Mouse (Mus musculus): Measurements from ENCODE around the gene Gm49373.
"Not testable (repeated sequence)": the region's sequence is repeated elsewhere in the genome, so short reads cannot be mapped to it uniquely, and the experiment has no call there.

Gene Gm49373

DNA sequence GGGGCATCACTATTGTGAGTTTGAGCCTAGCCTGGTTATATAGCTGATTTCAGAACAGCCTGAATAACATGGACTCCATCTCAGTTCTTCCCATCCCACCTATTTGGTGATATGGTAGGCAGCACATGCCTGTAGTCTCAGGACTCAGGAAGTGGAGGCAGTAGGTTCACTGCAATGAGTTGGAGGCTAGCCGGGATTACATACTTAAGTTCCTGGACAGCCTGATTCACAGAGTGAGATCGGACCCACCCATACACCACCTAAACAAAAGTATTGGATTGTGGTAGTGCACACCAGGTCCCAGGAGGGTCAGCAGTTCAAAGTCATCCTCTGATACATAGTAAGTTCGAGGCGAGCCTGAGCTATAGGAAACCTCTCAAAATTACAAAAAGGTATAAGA is 255 bp downstream of the Gm49373 start:
- no peak for DNase-seq

DNA sequence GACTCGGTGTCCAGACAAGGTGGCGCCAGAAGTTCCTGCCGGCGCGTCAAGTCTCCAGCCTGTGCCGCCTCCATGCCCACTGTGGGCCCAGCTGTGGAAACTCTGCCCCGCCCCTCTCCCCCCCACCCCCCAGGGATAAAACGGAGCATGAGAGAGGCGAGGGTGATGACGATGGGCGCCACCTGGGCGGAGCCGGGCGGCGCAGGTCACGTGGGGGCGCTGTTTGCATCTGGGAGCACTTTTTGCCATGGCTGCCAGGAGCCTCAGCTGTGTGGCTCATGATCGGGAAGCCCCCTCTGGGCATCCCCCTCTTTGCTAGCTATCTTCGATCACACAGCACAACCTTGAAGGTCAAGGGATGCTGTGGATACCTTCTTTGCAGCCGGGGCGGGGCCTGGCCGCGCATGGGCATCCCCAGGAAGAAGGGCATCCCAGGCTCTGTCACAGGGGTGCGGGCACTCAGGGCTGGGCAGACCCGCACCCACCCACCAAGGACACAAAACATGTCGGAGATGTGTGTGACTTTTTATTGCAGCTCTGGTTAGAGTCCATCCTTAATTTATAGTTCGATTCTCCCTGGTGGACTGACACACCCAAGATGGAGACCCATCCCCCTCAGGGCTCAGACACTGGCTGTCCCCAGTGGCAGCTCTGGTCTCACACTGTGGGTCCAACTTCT is 5.8 kb downstream of the Gm49373 start, which contains the start of gene Zglp1:
TSS of gene Zglp1 (minus strand) at position 88 of the 679 bp plus-strand sequence.
- no peak for DNase-seq

DNA sequence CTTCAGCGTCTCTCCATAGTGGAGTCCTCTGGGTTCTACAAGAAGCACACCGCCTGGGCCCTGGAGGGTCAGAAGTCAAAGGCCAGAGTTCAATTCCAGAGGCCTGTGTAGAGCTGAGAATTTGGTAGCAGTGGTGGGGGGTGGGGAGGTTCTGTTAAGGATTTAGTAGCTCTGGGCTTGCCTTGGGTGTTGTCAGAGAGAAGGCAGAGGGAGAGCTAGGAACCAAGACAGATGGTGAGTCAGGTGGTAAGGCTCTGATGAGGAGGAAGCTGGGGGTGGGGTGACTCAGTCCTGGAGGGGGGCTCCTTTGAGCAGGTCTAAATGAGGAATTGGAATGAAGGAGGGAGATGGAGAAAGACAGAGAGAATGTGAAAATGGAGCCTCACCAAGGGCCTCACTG is 10.0 kb downstream of the Gm49373 start:
- no peak for DNase-seq

DNA sequence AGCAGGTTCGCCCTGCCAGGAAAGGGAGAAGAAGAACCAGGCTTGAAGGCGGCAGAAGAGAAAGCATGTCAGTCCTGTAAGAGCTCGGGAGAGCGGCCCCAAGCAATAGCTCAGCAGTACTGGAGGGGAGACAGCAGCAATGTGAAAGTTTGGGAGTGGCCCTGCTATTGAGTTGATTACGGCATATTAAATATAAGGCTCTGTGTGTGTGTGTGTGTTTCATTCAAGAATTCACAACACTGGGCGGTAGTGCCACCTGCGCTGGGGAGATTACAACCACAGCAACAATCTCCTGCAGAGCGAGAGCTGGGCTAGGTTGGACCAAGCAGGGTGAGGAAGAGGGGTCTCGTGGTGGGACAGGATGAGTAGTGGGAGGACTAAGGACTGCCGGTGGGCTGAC is 21.3 kb downstream of the Gm49373 start:
- DNase-seq = no peak

DNA sequence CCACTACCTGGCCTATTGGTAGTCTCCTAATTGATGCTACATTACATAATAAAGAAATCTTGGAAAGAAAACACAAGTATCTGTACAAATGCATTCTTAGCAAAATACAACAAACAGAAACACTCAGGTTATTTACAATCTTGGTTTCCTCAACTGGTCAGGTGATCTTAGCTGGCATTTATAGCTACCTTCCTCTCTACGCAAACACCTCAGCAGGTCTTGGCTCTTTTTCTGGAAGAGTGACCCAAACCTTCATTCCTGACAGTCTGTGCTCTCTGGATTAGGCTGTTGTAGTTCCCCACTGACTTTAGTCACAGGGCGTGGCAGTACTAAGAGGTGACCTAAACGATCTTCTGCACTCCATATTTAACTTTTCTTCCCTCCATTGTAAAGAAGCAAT is 27.7 kb downstream of the Gm49373 start:
- DNase-seq = no peak

DNA sequence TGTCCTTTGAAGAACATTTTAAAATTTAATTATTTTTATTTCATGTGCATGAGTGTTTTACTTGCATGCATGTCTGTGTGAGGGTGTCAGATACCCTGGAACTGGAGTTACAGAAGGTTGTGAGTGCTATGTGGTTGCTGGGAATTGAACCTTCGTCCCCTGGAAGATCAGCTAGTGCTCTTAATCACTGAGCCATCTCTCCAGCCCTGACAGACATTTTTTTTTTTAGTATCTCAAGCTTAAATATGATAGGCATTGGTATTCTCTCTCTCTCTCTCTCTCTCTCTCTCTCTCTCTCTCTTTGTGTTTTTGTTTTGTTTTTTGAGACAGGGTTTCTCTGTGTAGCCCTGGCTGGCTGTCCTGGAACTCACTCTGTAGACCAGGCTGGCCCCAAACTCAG is 28.1 kb downstream of the Gm49373 start:
- DNase-seq = not testable (repeated sequence)

DNA sequence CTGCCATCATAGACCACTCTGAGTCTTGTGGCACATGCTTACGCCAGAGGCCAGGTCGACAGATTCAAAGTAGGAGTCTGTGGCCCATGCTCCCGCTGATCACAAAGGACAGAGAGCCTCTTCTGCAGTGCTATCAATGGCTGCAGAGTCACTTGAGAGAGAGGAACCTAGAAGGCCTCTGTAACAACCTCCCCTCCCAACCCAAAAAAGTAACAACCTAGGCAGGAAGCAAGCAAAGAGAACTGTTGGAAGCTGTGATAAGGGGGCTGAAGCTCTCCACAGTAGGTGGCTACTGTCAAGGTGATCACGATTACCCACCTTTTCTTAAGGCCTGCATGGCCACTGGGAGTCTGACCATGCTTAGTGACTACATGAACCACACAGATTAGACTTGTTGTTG is 29.3 kb downstream of the Gm49373 start:
- DNase-seq = no peak

DNA sequence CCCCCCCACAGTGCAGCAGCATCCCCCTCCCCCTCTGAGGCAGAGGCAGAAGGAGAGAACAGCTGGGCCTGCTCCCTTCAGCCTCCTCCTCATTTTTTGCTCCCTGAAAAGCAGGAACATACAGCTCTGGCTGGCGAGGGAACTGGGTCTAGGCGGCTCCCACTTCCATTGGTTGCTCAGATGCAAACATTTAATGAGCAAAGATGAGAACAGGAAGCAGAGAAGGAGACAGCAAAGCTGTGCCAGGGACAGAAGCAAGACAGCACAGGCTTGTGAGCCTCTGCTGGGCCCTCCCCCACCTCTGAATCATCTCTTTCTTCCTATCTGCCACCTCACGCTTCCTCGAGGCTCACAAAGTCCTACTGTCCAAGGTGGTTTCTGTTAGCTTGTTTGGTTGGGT is 31.6 kb downstream of the Gm49373 start:
- DNase-seq = no peak

DNA sequence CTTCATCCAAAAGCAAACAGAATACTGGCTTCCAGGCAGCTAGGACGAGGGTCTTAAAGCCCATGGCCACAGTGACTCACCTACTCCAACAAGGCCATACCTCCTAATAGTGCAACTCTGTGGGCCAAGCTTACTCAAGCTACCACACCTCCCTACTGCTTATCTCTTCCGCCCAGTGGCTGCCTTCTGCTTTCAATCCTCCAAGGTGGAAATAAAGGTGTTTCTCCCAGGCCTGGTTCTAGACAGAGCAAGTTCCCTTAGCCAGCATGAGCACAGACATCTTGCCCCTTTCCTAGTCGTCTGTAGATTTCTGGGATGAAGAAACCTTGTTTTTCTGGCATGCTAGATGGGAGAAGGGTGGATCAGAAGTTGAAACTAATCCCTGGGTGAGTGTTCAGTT is 33.1 kb downstream of the Gm49373 start:
- DNase-seq = no peak

DNA sequence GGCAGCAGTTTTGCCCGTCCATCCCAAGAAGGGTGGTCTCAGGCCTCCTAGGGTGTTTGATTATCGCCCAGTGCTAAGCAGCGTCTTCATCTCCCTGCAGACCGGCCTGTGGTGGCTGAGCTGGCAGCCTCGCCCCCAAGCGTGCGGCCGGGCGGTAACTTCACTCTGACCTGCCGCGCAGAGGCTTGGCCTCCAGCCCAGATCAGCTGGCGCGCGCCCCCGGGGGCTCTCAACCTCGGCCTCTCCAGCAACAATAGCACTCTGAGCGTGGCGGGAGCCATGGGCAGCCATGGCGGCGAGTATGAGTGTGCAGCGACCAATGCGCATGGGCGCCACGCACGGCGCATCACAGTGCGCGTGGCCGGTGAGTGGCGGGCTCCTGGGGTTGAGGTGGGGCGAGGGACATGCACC is 35.4 kb downstream of the Gm49373 start:
- DNase-seq = no peak

DNA sequence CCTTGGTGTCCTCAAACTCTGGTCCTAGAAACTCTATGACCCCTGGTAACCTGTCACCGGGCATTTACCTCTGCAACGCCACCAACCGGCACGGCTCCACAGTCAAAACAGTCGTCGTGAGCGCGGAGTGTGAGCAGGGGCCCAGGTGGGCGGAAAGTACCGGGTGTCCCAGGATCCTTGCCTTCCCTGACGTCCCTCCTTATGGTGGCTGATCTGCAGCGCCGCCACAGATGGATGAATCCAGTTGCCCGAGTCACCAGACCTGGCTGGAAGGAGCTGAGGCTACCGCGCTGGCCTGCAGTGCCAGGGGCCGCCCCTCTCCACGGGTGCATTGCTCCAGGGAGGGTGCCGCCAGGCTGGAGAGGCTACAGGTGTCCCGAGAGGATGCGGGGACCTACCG is 36.2 kb downstream of the Gm49373 start:
- no peak for DNase-seq

DNA sequence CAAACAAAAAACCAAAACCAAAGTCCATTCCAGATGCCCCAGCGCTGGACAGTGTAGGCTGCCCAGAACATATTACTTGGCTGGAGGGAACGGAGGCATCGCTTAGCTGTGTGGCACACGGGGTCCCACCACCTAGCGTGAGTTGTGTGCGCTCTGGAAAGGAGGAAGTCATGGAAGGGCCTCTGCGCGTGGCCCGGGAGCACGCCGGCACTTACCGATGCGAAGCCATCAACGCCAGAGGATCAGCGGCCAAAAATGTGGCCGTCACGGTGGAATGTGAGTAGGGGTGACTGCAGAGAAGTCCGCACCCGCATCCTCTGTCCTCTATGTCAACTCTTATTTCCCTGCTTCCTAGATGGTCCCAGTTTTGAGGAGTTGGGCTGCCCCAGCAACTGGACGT is 36.7 kb downstream of the Gm49373 start:
- DNase-seq = no peak

DNA sequence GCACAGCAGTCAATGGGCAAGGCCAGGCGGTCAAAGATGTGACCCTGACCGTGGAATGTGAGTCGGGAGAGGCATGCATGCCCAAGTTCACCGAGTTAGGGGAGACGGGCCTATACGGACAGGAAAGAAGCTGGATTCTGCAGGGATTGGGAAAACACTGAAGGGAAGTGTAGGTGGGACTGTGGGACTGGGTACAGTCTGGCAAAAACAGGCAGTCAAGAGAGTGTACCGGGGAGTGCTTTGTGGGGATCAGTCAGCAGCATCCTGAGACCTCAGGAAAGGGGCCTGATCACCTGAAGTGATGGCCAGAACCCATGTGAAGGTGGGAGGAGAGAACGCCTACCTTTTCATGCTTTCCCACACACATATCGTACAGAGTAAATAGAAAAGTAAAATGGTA is 37.3 kb downstream of the Gm49373 start:
- DNase-seq = no peak

DNA sequence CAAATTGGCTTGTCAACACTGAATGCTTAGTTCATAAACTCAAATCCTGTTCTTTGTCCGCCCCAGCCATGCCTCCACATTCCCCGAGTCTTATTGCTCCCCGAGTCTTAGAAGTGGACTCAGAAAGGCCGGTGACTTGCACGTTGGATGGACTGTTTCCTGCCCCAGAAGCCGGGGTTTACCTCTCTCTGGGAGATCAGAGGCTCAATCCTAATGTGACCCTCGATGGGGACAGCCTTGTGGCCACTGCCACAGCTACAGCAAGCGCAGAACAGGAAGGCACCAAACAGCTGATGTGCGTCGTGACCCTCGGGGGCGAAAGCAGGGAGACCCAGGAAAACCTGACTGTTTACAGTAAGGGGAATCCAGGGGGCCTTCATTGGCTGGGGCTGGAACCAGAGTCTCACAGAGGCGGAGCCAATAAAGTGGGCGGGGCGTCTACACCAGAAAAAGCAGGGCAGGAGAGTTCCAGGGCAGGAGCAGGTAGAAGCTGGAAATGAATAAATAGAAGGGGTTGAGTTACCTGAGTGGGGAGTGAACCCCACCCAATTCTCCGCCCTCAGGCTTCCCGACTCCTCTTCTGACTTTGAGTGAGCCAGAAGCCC is 38.3 kb downstream of the Gm49373 start:
- no peak for DNase-seq

DNA sequence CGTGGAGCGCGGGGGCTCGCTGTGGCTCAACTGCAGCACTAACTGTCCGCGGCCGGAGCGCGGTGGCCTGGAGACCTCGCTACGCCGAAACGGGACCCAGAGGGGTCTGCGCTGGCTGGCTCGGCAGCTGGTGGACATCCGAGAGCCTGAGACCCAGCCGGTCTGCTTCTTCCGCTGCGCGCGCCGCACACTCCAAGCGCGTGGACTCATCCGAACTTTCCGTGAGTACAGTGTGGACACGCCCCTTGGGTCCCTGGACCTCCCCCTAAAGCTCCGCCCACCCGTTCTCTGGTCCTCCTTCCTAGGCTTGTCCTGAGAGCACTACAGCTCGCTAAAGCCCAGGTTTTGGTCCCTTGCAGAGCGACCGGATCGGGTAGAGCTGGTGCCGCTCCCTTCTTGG is 39.8 kb downstream of the Gm49373 start:
- peak; percentile 51 to 64 for DNase-seq

DNA sequence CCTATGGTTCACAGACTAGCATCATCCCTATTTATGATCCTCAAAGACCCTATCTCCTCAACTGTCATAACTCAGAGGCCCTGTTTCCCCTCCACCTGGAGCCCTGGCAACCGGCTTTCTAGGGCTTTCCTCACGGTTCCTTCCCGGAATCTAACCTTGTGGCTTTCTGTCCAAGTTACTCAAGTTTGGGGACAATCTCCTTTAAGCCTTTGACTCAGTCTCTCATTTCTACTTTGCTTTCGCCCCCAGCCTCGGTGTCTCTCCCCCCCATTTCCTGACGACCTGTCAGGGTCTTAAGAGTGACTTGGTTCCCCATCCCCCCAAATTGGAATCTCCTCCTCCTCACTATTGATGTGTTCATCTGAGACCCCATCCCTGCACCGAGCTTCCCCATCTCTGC is 40.4 kb downstream of the Gm49373 start:
- no peak for DNase-seq

DNA sequence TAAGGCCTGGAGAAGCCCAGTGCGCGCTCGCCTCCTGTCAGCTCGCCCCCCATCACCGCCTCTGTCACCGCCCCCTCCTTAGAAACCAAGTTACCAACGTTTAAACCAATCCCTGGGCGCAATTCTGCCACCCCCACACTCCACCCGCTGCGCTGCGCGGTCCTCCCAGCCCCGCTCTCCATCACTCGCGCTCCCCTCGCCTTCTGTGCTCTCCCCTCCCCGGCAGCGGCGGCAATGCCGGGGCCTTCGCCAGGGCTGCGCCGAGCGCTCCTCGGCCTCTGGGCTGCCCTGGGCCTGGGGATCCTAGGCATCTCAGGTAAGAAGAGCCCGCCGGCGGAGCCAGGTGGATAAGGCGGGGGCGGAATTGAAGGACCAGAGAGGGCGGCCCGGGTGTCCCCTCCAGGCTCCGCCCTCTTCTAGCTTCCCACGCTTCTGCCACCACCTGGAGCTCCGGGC is 41.0 kb downstream of the Gm49373 start, which contains the start of gene Icam5:
TSS of gene Icam5 (plus strand) at position 178 of the 456 bp plus-strand sequence.
- DNase-seq = peak in 1 of 2 experiments; percentile 34

DNA sequence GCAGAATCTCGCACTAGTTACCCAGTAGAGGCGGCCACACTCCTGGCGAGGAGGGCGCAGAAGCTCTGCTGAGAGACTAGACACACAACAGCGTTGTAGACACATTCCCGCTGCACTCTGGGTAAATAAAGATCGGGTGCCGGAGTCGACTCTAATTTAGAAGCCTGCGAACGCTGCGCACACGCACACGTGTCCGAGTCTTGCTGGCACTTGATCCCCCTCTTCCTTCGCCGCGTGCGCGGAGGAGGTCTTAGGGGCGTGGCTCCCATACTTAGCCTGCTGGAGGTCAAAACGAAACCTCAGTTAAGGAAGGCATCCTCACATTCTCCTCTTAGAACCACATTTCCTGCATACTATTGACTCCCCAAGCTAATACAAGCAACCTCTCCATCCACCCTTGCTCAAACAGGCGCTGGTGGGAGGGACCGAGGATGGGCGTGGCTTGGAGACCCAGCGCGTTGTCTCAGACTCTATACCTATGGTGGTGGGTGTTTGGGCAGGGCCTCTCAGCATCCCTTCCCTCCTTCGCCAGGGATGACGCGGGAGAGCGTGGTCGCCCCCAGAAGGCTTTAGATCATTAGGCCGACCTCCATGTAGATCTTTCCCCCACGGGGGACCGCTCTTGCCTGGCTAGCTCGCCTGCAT is 41.5 kb downstream of the Gm49373 start:
- peak; percentile 43 to 62 for DNase-seq

DNA sequence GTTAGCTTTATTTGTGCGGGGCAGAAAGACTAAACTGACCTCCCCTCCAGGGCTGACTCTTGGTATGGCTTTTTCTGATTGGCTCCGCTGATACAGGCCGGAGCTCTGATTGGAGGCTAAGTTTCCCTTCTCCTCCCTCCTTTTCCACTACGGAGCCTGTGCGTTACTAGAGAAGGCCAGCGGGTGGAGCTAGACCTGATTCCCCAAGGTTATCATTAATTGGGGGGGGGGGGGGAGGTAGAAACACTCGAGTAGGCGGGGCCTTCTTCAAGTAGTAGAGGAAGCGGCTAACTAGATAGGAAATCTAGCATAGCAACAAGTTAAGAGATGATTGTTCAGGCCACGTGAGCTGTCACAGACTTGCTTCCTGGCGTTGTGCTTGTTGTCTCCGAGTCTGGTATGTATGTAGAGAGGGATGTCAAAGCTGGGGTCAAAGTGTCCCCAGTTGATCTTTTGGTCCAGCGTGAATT is 42.1 kb downstream of the Gm49373 start:
- peak; percentile 75 to 88 for DNase-seq

DNA sequence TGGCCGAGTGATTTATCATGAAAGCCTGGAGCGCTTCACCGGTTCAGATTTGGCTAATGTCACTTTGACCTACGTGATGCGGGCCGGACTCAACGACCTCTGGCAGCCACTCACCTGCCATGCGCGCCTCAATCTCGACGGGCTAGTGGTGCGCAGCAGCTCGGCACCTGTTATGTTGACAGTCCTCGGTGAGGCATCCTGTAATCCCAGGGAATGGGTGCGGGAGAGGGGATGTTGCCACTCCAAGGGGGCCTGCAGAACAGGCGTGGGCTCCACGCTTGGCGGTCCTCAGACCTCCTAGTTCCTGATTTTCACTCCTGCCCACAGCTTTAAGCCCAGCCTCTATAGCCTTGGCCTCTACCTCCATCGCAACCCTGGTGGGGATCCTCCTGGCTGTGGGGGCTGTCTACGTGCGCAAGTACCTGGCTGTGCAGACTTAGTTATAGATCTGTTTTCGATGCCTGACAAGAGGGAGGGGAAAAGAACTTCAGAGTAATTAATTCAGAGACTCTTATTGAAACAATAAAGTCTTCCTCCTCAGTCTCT is 42.8 kb downstream of the Gm49373 start:
- no peak for DNase-seq

DNA sequence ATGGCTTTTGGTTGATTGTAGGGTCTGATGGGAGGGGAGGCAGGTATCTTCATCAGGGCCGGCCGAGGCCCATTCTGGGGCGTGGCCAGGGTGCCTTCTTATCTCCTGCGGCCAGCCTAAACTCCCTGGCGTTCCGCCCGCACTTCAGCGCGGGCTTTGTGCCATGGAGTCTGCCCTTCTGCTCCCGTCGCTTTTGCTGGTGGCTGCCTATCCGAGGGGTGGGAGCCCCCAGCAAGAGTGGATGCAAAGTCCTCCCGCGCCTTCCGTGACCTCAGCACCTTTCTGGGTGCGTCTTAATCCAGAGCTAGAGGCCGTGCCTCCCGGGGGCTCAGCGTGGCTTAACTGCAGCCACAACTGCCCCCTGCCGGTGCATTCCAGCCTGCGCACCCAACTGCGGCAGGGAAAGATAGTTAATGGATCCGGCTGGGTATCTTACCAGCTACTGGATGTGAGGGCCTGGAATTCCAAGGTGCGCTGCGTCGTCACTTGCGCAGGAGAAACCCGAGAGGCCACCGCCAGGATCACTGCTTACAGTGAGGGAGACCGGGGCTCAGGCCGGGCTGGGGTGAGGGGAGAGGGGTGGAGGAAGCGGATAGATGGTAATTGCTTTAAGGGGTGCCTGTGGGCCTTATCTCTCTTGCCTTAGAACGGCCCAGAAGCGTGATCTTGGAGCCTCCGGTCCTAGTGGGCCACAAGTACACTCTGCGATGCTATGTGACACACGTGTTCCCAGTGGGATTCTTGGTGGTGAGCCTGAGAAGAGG is 43.4 kb downstream of the Gm49373 start, which contains the start of gene Icam4:
TSS of gene Icam4 (plus strand) at position 83 of the 764 bp plus-strand sequence.
- peak; percentile 58 to 67 for DNase-seq

DNA sequence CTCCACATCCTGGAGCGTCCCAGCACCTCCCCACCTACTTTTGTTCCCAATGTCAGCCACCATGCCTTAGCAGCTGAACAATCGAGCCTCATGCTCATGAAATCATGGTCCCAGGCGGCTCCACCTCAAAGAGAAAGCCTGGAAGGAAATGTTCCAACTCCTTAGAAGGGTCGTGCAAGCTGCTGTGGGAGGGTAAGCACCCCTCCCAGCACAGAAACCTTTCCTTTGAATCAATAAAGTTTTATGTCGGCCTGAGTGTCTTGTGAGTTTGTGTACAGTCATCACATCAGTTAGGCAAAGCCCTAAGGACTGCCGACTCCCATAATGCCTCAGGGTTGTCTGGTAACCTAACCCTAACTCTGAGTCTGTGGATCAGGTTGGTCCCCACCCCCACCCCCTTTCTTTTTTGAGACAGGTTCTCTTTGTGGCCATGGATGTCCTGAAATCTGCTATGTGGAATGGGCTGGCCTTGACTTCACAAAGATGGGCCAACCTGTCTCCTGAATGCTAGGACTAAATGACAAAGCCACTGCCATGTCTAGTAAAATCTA is 44.3 kb downstream of the Gm49373 start:
- no peak for DNase-seq
